Mouse (Mus musculus) ES-CJ7 (cell line): ENCODE measurements around the gene Cplx3.

ENCODE experiments used
- DNase-seq: peaks from one replicate; pipeline ENCODE4 v3.0.0; 2011; ENCODE audit warnings: low read depth, low spot score

Gene Cplx3

DNA sequence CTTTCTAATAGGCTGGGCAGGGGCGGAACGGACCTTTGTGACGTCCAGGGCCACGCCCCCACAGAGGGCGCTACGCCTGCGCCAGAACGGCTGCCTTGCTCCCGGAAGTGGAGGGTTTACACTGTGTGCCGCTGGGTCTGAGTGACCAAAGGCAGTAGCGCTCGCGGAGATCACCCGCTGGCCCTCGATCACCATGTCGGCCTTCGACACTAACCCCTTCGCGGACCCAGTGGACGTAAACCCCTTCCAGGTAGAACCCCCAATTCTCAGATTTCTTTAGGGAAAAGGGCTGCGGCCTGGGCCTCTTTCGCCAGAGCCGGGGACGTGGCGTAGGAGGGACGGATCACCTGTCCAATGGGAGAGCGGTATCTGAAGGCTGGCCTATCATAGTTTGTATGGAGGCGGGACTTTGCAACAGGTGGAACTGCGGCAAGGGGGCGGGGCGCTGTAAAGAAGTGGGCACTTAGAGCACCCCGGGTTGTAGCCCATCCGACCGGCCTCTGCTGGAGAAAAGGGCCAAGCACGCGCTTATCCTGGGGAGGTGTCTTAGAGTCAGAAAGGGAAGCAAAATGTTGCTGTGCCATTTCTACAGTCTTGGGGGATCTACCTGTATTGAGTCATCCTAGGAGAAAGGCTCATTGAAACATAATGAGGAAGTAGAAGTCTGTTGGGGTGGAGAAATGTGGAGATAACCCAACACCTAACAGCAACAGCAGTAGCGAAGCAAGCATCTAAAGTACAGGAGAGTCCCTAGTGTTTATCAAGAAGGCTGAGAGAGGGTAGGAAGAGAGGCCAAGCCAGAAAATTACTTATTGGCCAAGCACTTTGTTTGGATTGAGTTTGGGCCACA is 45.0 kb downstream of the Cplx3 start, which contains the start of gene Scamp2:
Gene Scamp2, plus strand, starts transcription at position 83 of the 850 bp plus-strand sequence.
- DNase-seq, result peak; percentile 93

GRCm38 (mm10) chr9:57560263-57560662 is 45.8 kb downstream of the Cplx3 start:
- DNase-seq, result no peak

DNA sequence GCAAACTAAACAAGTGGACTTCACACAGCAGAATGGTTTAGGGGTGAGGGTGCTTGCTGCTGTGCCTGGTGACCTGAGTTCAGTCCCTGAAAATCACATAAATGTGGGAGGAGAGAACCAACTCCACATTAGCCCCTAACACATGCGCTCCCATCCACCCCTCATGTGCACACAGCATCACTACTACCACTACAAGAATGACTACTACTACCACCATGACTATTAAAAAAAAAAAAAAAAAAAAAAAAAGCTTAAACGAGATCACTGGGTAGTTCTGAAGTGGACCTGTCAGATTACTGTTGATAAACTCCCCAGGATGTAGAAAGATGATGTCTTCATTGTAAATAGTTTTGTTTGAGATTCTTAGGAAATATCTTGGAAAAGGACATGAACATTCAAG is 46.5 kb downstream of the Cplx3 start:
- no peak for DNase-seq

- DNase-seq, result no peak
Observed at GRCm38 (mm10) chr9:57558625-57559024, 47.5 kb downstream of the Cplx3 start.

- DNase-seq, result no peak
Observed at GRCm38 (mm10) chr9:57557215-57557614, 48.9 kb downstream of the Cplx3 start.

GRCm38 (mm10) chr9:57554753-57555152 is 51.3 kb downstream of the Cplx3 start:
- DNase-seq, result no peak

DNA sequence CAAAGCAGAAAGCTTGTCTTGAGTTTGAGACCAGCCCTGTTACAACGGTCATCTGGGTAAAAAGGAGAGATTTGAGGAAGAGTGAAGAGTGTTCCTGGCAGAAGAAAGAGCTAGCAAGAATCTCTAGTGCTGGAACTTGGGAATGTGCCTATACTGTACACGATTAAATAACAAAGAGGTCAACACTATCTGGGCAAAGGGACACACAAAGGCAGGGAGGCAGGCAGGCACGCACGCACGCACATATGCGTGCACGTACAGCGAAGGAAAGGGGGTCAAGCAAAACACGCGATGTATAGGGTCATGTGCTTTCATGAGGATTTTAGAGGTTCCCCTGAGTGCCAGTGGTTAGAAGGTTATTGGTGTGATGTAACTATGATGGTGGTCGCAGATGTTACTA is 53.0 kb downstream of the Cplx3 start:
- DNase-seq, result no peak

DNA sequence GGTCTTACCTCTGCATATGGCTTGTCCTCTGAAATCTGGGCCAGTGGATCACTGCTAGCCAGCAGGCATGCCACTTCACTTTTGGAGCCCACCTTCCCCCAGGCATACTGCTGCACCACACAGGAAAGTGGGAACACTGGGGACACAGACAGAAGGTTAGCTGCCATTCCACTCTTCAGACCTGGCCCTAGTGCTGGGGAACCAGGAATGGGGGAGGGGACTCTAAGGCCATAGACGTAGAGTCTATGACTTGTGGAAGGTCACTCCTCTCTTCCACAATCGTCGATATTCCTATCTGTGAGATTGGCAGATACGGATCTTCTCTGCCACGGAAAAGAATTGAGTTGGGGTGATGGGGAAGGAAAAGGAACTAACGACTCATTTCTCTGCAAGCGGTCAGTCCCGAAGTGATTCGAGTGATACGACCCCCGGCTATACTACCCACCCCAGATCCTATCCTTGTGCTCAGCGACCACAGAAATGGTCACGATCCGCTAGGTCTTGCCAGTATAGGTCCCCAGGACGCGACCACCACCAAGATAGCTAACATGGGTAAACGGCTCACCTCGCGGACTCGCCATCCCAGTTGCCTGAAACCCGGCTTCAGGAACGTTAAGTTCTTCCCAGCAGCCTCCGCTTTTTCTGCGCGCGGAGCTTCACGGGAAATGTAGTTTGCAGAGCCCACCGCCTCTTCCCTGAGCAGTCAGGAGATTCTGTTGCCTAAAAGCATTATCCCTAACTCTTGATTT is 53.8 kb downstream of the Cplx3 start, which contains the start of gene Mpi:
Gene Mpi, minus strand, starts transcription at position 625 of the 749 bp plus-strand sequence.
- peak; percentile 71 for DNase-seq

- no peak for DNase-seq
Observed at GRCm38 (mm10) chr9:57550126-57550862, 55.8 kb downstream of the Cplx3 start.
